Mouse (Mus musculus) midbrain, embryonic 14.5 days (tissue): ENCODE measurements around the gene Nlrc5. TPM values are rescaled to one million over a fixed set of nuclear protein-coding genes. Genes with fewer than 3 reads are reported as not detected.

Experiments
- ATAC-seq: fragments of 200-750 bp; cut with Nextera tagmentation; 2 replicates; pipeline ENCODE4 v1.8.0; 2017; ENCODE audit warnings: moderate number of reproducible peaks, moderate library complexity; ENCODE audit not compliant: low FRiP score, low TSS enrichment
- DNase-seq: peaks from one replicate; pipeline ENCODE4 v3.0.0-alpha.2; 2015
- H3K27ac ChIP-seq: fragments of 300-500 bp; sonication (generic); replicated peaks from 2 replicates; pipeline ENCODE4 v1.5.1; 2014; ENCODE audit warnings: mild to moderate bottlenecking, low read depth, low read length, moderate library complexity
- H3K27me3 ChIP-seq: fragments of 300-500 bp; sonication (generic); 2 replicates; pipeline ENCODE4 v1.6.1; 2014; ENCODE audit warnings: low read length, control low read depth, mixed read lengths; ENCODE audit not compliant: control insufficient read depth, insufficient read depth
- H3K36me3 ChIP-seq: fragments of 300-500 bp; sonication (generic); 2 replicates; pipeline ENCODE4 v1.6.1; 2014; ENCODE audit warnings: low read length, control low read depth; ENCODE audit not compliant: control insufficient read depth, insufficient read depth
- H3K4me1 ChIP-seq: fragments of 300-500 bp; sonication (generic); 2 replicates; pipeline ENCODE4 v1.6.1; 2014; ENCODE audit warnings: mild to moderate bottlenecking, antibody characterized with exemption, low read length, control low read depth; ENCODE audit not compliant: control insufficient read depth, insufficient read depth
- H3K4me2 ChIP-seq: fragments of 300-500 bp; sonication (generic); 2 replicates; pipeline ENCODE4 v1.6.1; 2014; ENCODE audit warnings: mild to moderate bottlenecking, low read length, moderate library complexity
- H3K4me3 ChIP-seq: fragments of 300-500 bp; sonication (generic); replicated peaks from 2 replicates; pipeline ENCODE4 v1.5.1; 2014; ENCODE audit warnings: low read depth, low read length
- H3K9ac ChIP-seq: fragments of 300-500 bp; sonication (generic); replicated peaks from 2 replicates; pipeline ENCODE4 v1.6.1; 2014; ENCODE audit warnings: mild to moderate bottlenecking, low read length, moderate library complexity
- H3K9me3 ChIP-seq: fragments of 300-500 bp; sonication (generic); 2 replicates; pipeline ENCODE4 v1.6.1; 2016; ENCODE audit warnings: low read length, control low read depth, mixed read lengths; ENCODE audit not compliant: control insufficient read depth
- WGBS: fragments of 180-500 bp; shearing (Covaris S2); extraction: QIAGEN DNeasy Blood & Tissue Kit; methylation state at CpG from one replicate; pipeline ENCODE4 v1.1.7; 2014; 5-methylcytosine and 5-hydroxymethylcytosine counted together
- polyA plus RNA-seq: library from polyadenylated mRNA; unstranded; fragments of >200 nt; fragmentation: Nextera tagmentation; extraction: Ambion mirVana; gene quantifications from 2 replicates; pipeline ENCODE4 v1.2.1, GENCODE M21; 2014

Nlrc5 gene
- polyA plus RNA-seq, 1 experiment from 2014 or later, result 1.2 TPM

DNA sequence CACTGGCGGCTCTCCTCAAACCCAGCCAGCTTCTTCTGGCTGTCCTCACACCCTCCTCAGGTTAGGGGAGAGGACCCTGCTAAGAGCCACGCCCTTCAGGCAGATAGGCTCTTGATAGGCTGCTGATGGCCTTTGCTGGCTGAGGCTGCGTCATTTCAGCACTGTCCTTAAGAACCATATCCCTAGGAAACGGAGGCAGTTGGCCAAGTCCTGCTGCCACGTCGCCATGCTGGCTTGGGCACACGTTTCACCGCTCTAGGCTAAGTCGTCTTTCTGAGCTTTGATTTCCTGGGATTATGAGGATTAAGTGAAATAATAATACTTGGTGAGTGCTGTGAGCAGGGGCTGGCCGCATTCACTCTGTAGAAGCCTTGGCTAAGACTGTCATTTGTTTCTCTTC lies 84.2 kb downstream of the Nlrc5 start:
- no peaks in the 10 kb centered on the region for H3K27me3 ChIP-seq
- no peak overlapping the region for H3K4me2 ChIP-seq
- H3K4me1 ChIP-seq, result no peaks in the 10 kb centered on the region
- DNase-seq, result no peak
- no peaks in the 10 kb centered on the region for H3K36me3 ChIP-seq
- no peak overlapping the region for H3K4me3 ChIP-seq
- WGBS, result 67% methylated on average over 10 of the region's 10 CpGs
- H3K9me3 ChIP-seq, result no peaks in the 10 kb centered on the region
- ATAC-seq, result no peak
- H3K27ac ChIP-seq, result no peak overlapping the region
- no peak overlapping the region for H3K9ac ChIP-seq

- Histone ChIP-seq H3K36me3 (no peaks in the 10 kb centered on the region), H3K4me3 (no peak overlapping the region), H3K9me3 (no peaks in the 10 kb centered on the region), H3K4me1 (no peaks in the 10 kb centered on the region), H3K9ac (no peak overlapping the region), H3K27me3 (no peaks in the 10 kb centered on the region), H3K4me2 (no peak overlapping the region), H3K27ac (no peak overlapping the region)
- ATAC-seq, result no peak
- no peak for DNase-seq
- WGBS, result 93% methylated on average over 5 of the region's 5 CpGs
Observed at GRCm38 (mm10) chr8:94519021-94519420, 84.9 kb downstream of the Nlrc5 start.

GRCm38 (mm10) chr8:94521481-94521880 lies 87.3 kb downstream of the Nlrc5 start:
- Histone ChIP-seq H3K9me3 (no peaks in the 10 kb centered on the region), H3K36me3 (no peaks in the 10 kb centered on the region), H3K9ac (no peak overlapping the region), H3K27ac (no peak overlapping the region), H3K4me3 (no peak overlapping the region), H3K4me1 (no peaks in the 10 kb centered on the region), H3K27me3 (no peaks in the 10 kb centered on the region), H3K4me2 (no peak overlapping the region)
- no peak for ATAC-seq
- no peak for DNase-seq
- 59% methylated on average over 4 of the region's 4 CpGs for WGBS

DNA sequence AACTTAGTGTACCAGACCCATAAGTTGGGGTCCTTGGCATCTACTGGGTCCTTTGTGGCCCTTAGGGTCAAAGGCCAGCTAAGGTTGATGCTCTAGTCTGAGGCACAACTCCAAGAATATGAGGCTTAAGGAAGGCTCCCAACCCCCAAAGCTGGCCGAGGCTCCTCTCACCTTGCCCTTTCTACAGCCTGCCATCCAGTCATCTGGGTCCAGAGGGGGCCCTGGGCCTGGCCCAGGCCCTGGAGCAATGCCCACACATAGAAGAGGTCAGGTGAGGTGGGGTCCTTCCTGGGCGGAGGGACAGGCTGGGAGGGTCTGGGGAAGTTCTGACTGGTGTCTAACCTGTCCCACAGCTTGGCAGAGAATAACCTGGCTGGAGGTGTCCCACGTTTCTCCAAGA lies 88.3 kb downstream of the Nlrc5 start:
- 0 out of 2 replicates have a peak, but pooled peaks cover 3% of the 10 kb centered on the region for H3K27me3 ChIP-seq
- H3K9me3 ChIP-seq, result no peaks in the 10 kb centered on the region
- no peak for DNase-seq
- H3K4me2 ChIP-seq, result no peak overlapping the region
- H3K9ac ChIP-seq, result no peak overlapping the region
- no peak overlapping the region for H3K4me3 ChIP-seq
- WGBS, result 85% methylated on average over 3 of the region's 3 CpGs
- H3K36me3 ChIP-seq, result no peaks in the 10 kb centered on the region
- no peak for ATAC-seq
- H3K27ac ChIP-seq, result no peak overlapping the region
- no peaks in the 10 kb centered on the region for H3K4me1 ChIP-seq

DNA sequence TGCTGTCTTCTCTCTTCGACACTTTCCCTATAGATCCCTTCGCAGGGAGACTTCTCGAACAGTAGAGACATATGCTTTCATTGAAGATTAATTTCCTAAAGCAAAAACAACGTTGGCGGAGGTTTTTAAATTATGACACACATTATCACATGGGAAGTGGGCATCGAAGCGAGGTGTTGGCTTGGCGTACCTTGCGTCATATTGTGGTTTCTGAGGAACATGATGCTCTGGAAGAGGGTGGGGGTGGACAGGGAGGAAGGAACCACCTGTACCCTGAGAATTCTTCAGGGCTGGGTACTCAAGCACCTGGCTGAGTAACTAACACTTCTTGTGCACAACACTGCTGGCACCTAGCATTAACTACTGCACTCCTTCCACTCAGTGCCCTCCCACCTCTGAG lies 90.4 kb downstream of the Nlrc5 start:
- Histone ChIP-seq H3K9ac (no peak overlapping the region), H3K27me3 (0 out of 2 replicates have a peak, but pooled peaks cover 3% of the 10 kb centered on the region), H3K4me2 (no peak overlapping the region), H3K36me3 (no peaks in the 10 kb centered on the region), H3K27ac (no peak overlapping the region), H3K4me3 (no peak overlapping the region), H3K9me3 (no peaks in the 10 kb centered on the region), H3K4me1 (no peaks in the 10 kb centered on the region)
- WGBS, result 91% methylated on average over 9 of the region's 9 CpGs
- DNase-seq (no peak), ATAC-seq (no peak)

GRCm38 (mm10) chr8:94527178-94527577 lies 93.0 kb downstream of the Nlrc5 start:
- Histone ChIP-seq H3K4me3 (no peak overlapping the region), H3K4me1 (0 out of 2 replicates have a peak, but pooled peaks cover 4% of the 10 kb centered on the region), H3K9me3 (no peaks in the 10 kb centered on the region), H3K9ac (no peak overlapping the region), H3K27me3 (0 out of 2 replicates have a peak, but pooled peaks cover 12% of the 10 kb centered on the region), H3K4me2 (no peak overlapping the region), H3K36me3 (no peaks in the 10 kb centered on the region), H3K27ac (no peak overlapping the region)
- DNase-seq, result no peak
- WGBS, result 85% methylated on average over 7 of the region's 7 CpGs
- ATAC-seq, result no peak

DNA sequence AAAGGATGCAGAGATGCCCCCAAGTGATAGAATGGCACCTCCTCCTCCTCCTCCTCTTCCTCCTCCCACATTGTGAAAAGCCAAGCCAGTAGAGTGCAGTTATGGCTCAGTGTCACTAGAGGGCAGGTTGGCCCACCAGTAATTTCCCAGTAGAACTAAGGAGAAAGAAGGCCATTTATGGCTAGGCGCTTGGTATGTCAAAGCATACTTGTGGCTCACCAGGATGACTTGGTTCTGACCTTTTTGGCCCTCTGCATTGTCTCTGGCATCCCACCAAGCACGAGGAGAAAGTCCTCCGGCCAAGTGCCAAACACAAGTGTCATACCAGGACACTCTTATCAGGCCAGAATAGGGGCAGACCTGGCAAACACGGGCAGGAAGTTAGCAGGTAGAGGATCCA lies 94.1 kb downstream of the Nlrc5 start:
- no peak overlapping the region for H3K4me2 ChIP-seq
- ATAC-seq, result 0 out of 2 replicates have a peak, but pooled peaks have one; percentile 13

GRCm38 (mm10) chr8:94529875-94530274 lies 95.7 kb downstream of the Nlrc5 start:
- H3K4me2 ChIP-seq, result no peak overlapping the region
- 69% methylated on average over 4 of the region's 4 CpGs for WGBS
- no peak overlapping the region for H3K27ac ChIP-seq
- ATAC-seq (no peak), DNase-seq (no peak)
- no peak overlapping the region for H3K9ac ChIP-seq
- no peak overlapping the region for H3K4me3 ChIP-seq
- peaks cover 13% of the 10 kb centered on the region; the same call in 1 of the 2 replicates for H3K4me1 ChIP-seq
- H3K9me3 ChIP-seq, result no peaks in the 10 kb centered on the region
- peaks cover 27% of the 10 kb centered on the region for H3K27me3 ChIP-seq
- H3K36me3 ChIP-seq, result no peaks in the 10 kb centered on the region

More for the DNA sequence above, 94.1 kb downstream of the Nlrc5 start:
- Histone ChIP-seq H3K4me3 (no peak overlapping the region), H3K27me3 (peaks cover 16% of the 10 kb centered on the region), H3K9me3 (no peaks in the 10 kb centered on the region), H3K4me1 (peaks cover 9% of the 10 kb centered on the region; the same call in 1 of the 2 replicates), H3K27ac (no peak overlapping the region), H3K36me3 (no peaks in the 10 kb centered on the region), H3K9ac (no peak overlapping the region)
- peak; percentile 78 for DNase-seq
- WGBS, result 30% methylated on average over 4 of the region's 4 CpGs

- DNase-seq, result no peak
- WGBS, result 94% methylated on average over 4 of the region's 4 CpGs
- H3K4me3 ChIP-seq, result no peak overlapping the region
- ATAC-seq, result no peak
- no peaks in the 10 kb centered on the region for H3K9me3 ChIP-seq
- H3K27ac ChIP-seq, result no peak overlapping the region
- H3K4me1 ChIP-seq, result peaks cover 13% of the 10 kb centered on the region; the same call in 1 of the 2 replicates
- peaks cover 27% of the 10 kb centered on the region for H3K27me3 ChIP-seq
- no peaks in the 10 kb centered on the region for H3K36me3 ChIP-seq
- no peak overlapping the region for H3K9ac ChIP-seq
- H3K4me2 ChIP-seq, result no peak overlapping the region
Observed at GRCm38 (mm10) chr8:94530643-94531042, 96.5 kb downstream of the Nlrc5 start.
